Mouse (Mus musculus) ES-E14 (cell line): ENCODE measurements around the gene Stx5a.

Experiments used
- CHD2 ChIP-seq: IDR thresholded peaks from 2 replicates; pipeline ENCODE4 v1.6.1; 2014; ENCODE audit warnings: mild to moderate bottlenecking, low read depth, low read length, inconsistent platforms
- HCFC1 ChIP-seq: IDR thresholded peaks from 2 replicates; pipeline ENCODE4 v1.6.1; 2012; ENCODE audit warnings: low read length, inconsistent platforms, borderline replicate concordance; ENCODE audit not compliant: insufficient read depth
- MAFK ChIP-seq: IDR thresholded peaks from 2 replicates; pipeline ENCODE4 v1.6.1; 2014; ENCODE audit warnings: mild to moderate bottlenecking, low read depth, low read length, inconsistent platforms; ENCODE audit not compliant: insufficient read depth

DNA sequence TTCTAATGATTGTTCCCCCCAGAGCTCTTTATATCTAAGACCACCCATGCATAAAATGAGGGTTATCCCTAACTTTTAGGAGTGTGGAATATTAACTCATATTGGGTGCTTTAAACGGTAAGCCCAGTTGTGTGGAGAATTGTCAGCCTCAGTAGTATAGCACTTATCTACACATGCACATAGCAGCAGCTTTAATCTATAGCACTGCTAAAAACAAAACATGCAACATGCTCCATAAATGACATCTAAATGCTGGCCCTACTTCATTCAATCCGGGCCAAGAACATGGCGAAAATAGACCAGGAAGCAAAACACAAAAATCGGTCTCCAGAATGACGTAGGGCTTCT is 18.7 kb upstream of the Stx5a start:
- no peak for TF ChIP-seq HCFC1
- no peak for TF ChIP-seq CHD2
- no peak for TF ChIP-seq MAFK
